17 mouse cellular contexts compared by ENCODE assay signal in genomic region chr9:103689697-103690096, GRCm38 (mm10).
A peak's percentile ranks its signal among the peaks of the same experiment; 100 is the strongest.
DNase-seq lines count a peak whose midpoint lies in the region; ATAC-seq and TF ChIP-seq lines count a peak whose summit lies in the region.
"Had no signal": no experiment of that assay in that cellular context is flagged by ENCODE, and none has a peak within 500 bp of the region (broad histone marks: within the 10 kb centered on the region; RNA-seq: fewer than 3 reads in every experiment).

No protein-coding gene starts in this region.

- H3K4me2 ChIP-seq in heart, embryonic 13.5 days = no peak overlapping the region
- no peak overlapping the region for H3K4me2 ChIP-seq in hindbrain, embryonic 11.5 days (replicated peaks; ENCODE audit: low read depth, low read length)
- H3K4me2 ChIP-seq: embryonic facial prominence, embryonic 13.5 days; hindbrain, embryonic 13.5 days; liver, embryonic 13.5 days; lung, embryonic 15.5 days had no signal

- no peaks in the 10 kb centered on the region for H3K27me3 ChIP-seq in heart, adult 2 months (ENCODE audit: control insufficient read depth, insufficient read depth, low read length)
- H3K27me3 ChIP-seq in liver, adult 2 months (ENCODE audit: control insufficient read depth, insufficient read depth, low read length) = no peaks in the 10 kb centered on the region
- no peaks in the 10 kb centered on the region for H3K27me3 ChIP-seq in heart, embryonic 13.5 days (replicated peaks)
- H3K27me3 ChIP-seq in hindbrain, embryonic 11.5 days (ENCODE audit: control insufficient read depth, insufficient read depth, low read length) = no peaks in the 10 kb centered on the region
- H3K27me3 ChIP-seq: embryonic facial prominence, embryonic 13.5 days; hindbrain, embryonic 13.5 days; liver, embryonic 13.5 days; lung, embryonic 15.5 days had no signal

- H3K36me3 ChIP-seq in heart, adult 2 months (ENCODE audit: control insufficient read depth, insufficient read depth, low read length) = no peaks in the 10 kb centered on the region
- H3K36me3 ChIP-seq in liver, adult 2 months (ENCODE audit: control insufficient read depth, insufficient read depth, low read length) = no peaks in the 10 kb centered on the region
- no peaks in the 10 kb centered on the region for H3K36me3 ChIP-seq in heart, embryonic 13.5 days
- H3K36me3 ChIP-seq in hindbrain, embryonic 11.5 days (ENCODE audit: control insufficient read depth, insufficient read depth, low read length) = no peaks in the 10 kb centered on the region
- H3K36me3 ChIP-seq: embryonic facial prominence, embryonic 13.5 days; hindbrain, embryonic 13.5 days; liver, embryonic 13.5 days; lung, embryonic 15.5 days; midbrain, embryonic 10.5 days had no signal

- WGBS in heart, adult 2 months = 40% methylated on average over 7 of the region's 7 CpGs
- 67% methylated on average over 7 of the region's 7 CpGs for WGBS in liver, adult 2 months
- 39% methylated on average over 7 of the region's 7 CpGs for WGBS in heart, embryonic 13.5 days
- 82% methylated on average over 7 of the region's 7 CpGs for WGBS in hindbrain, embryonic 11.5 days

- H3K9ac ChIP-seq in heart, adult 2 months (ENCODE audit: low read depth, low read length) = no peak overlapping the region
- no peak overlapping the region for H3K9ac ChIP-seq in liver, adult 2 months (ENCODE audit: low read depth, low read length)
- H3K9ac ChIP-seq in heart, embryonic 13.5 days = no peak overlapping the region
- H3K9ac ChIP-seq in hindbrain, embryonic 11.5 days (ENCODE audit: low read depth, low read length) = no peak overlapping the region
- H3K9ac ChIP-seq: embryonic facial prominence, embryonic 13.5 days; hindbrain, embryonic 13.5 days; liver, embryonic 13.5 days; lung, embryonic 15.5 days had no signal

- H3K27ac ChIP-seq in heart, adult 2 months = peak overlapping the region; percentile 41; the same call in 1 of the 2 replicates
- no peak overlapping the region for H3K27ac ChIP-seq in liver, adult 2 months (replicated peaks; ENCODE audit: insufficient read depth, low read depth, low read length)
- peak overlapping the region; percentile 87 for H3K27ac ChIP-seq in heart, embryonic 13.5 days (replicated peaks)
- H3K27ac ChIP-seq in hindbrain, embryonic 11.5 days (ENCODE audit: low read depth, low read length) = no peak overlapping the region
- H3K27ac ChIP-seq: embryonic facial prominence, embryonic 13.5 days; hindbrain, embryonic 13.5 days; liver, embryonic 13.5 days; lung, embryonic 15.5 days; macrophage; midbrain, embryonic 10.5 days; stomach, postnatal 0 days had no signal

- peak; percentile 51; the same call in 1 of the 2 replicates for ATAC-seq in heart, embryonic 13.5 days (ENCODE audit: extremely low read depth, insufficient number of reproducible peaks, low FRiP score, low TSS enrichment)
- no peak for ATAC-seq in hindbrain, embryonic 11.5 days (ENCODE audit: low FRiP score)
- ATAC-seq: forebrain, embryonic 16.5 days had no signal

- H3K9me3 ChIP-seq in heart, embryonic 13.5 days = no peaks in the 10 kb centered on the region
- no peaks in the 10 kb centered on the region for H3K9me3 ChIP-seq in hindbrain, embryonic 11.5 days (ENCODE audit: control insufficient read depth, low read length)
- H3K9me3 ChIP-seq: embryonic facial prominence, embryonic 13.5 days; hindbrain, embryonic 13.5 days; liver, embryonic 13.5 days; lung, embryonic 15.5 days; midbrain, embryonic 10.5 days had no signal

- no peaks in the 10 kb centered on the region for H3K79me2 ChIP-seq in heart, adult 2 months (replicated peaks; ENCODE audit: control insufficient read depth, insufficient read depth, low read length)
- no peaks in the 10 kb centered on the region for H3K79me2 ChIP-seq in liver, adult 2 months (ENCODE audit: control insufficient read depth, insufficient read depth, low read length)

- intact Hi-C loops in heart, adult 2 months (cut with DNase I) = no loop called here
- intact Hi-C loops in heart, postnatal 25 days (cut with DNase I) = no loop called here

- no peak for TF ChIP-seq POLR2A in heart, adult 2 months (IDR thresholded peaks at IDR 0.05; ENCODE audit: insufficient read depth, low read depth, low read length)
- TF ChIP-seq POLR2A in liver, adult 2 months (IDR thresholded peaks at IDR 0.05; ENCODE audit: extremely low read depth, insufficient read depth, low read length) = no peak

- H3K4me1 ChIP-seq in heart, adult 2 months (ENCODE audit: control insufficient read depth, insufficient read depth, low read length) = peaks cover 3% of the 10 kb centered on the region; the same call in 1 of the 2 replicates
- H3K4me1 ChIP-seq in liver, adult 2 months (ENCODE audit: control insufficient read depth, insufficient read depth, low read length) = no peaks in the 10 kb centered on the region; the same call in 1 of the 2 replicates
- peaks cover 80% of the 10 kb centered on the region for H3K4me1 ChIP-seq in heart, embryonic 13.5 days
- no peaks in the 10 kb centered on the region for H3K4me1 ChIP-seq in hindbrain, embryonic 11.5 days (replicated peaks; ENCODE audit: control insufficient read depth, insufficient read depth, low read length)
- H3K4me1 ChIP-seq: lung, embryonic 15.5 days had no signal

- no peak for TF ChIP-seq CTCF in heart, adult 2 months (IDR thresholded peaks at IDR 0.05)
- no peak for TF ChIP-seq CTCF in liver, adult 2 months (IDR thresholded peaks at IDR 0.05; ENCODE audit: low read depth, low read length)

- H3K4me3 ChIP-seq in heart, adult 2 months = no peak overlapping the region
- H3K4me3 ChIP-seq in liver, adult 2 months (ENCODE audit: insufficient read depth, low read depth, low read length) = no peak overlapping the region
- H3K4me3 ChIP-seq in heart, embryonic 13.5 days = no peak overlapping the region
- no peak overlapping the region for H3K4me3 ChIP-seq in hindbrain, embryonic 11.5 days (ENCODE audit: low read depth, low read length)
- H3K4me3 ChIP-seq: embryonic facial prominence, embryonic 13.5 days; hindbrain, embryonic 13.5 days; liver, embryonic 13.5 days; lung, embryonic 15.5 days; midbrain, embryonic 10.5 days had no signal

- TF ChIP-seq EP300 in heart, adult 2 months (IDR thresholded peaks at IDR 0.05; ENCODE audit: insufficient read depth, low read depth, low read length) = no peak

- peak in 1 of 2 experiments; percentile 30 for DNase-seq in heart, adult 2 months
- DNase-seq in heart, postnatal 25 days (ENCODE audit: low spot score) = no peak
- peak; percentile 36 for DNase-seq in liver, adult 2 months (ENCODE audit: extremely low read depth, low read depth, low spot score)
- DNase-seq in liver = no peak
- no peak for DNase-seq in hindbrain, embryonic 11.5 days (ENCODE audit: low spot score)
- no peak for DNase-seq in thymus, postnatal 25 days
- DNase-seq: cerebellum, adult 9-11 months; gastrocnemius, postnatal 36 days; liver, embryonic 13.5 days had no signal

Comparison
In these comparisons a context has a peak if more than half of its experiments do, and no peak if none do; other contexts are left out.
1. H3K27ac ChIP-seq: peak in heart, adult 2 months (single experiment) and heart, embryonic 13.5 days (single experiment); none in liver, adult 2 months (single experiment) and hindbrain, embryonic 11.5 days (single experiment).